Mouse (Mus musculus): Measurements from ENCODE around the gene Fosl2.
A peak's percentile ranks its signal among the peaks of the same experiment; 100 is the strongest.

Gene Fosl2

DNA sequence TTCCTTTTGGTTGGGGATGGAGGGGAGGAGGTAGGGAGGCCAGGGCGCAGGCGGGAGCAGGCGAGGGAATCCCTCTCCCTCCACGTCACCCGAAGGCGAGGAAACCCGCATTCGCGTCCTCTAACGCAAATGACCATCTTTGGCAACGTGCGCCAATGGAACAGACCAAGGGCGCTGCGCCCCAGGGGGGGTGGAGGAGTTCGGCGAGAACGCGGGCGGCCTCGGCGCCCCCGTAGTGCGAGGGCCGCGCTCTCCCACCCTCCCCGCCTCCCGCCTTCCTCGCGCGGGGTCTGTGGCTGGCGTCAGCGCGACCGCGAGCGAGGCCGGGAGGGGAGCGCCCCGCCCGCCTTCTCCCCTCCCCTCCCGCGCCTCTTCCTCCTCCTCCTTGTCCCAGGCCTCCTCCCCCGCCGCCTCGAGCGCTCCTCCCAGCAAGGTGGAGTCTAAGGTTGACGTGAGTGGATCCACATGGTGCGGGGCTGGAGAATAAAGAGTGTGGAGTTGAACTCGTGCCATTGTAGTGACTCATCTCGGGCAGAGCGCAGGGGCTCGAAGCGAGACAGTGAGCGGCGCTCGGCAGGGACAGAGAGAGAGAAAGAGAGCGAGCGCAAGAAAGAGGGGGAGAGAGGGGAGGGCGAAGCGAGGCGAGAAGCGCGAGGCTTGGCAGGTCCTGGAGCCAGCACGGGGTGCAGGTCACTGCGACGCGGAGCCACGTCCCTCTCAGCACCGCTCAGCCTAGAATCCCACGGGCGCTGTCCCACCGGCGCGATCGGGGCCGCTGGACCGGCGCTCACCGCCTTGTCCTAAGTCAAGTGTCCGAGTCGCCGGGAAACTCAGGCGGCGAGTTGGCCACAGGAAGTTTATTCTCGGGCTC lies at the start of gene Fosl2:
Gene Fosl2 (plus strand): TSS at position 466 of the 871 bp plus-strand sequence.
- TF ChIP-seq NANOG (IDR thresholded peaks at IDR 0.05; ENCODE audit: borderline replicate concordance, low read length), result no peak
- no peak for TF ChIP-seq CTCF (conservative IDR thresholded peaks at IDR 0.05; ENCODE audit: low read length)
- TF ChIP-seq POU5F1 (IDR thresholded peaks at IDR 0.05; ENCODE audit: borderline replicate concordance, low read length), result no peak
- H3K36me3 ChIP-seq (ENCODE audit: insufficient read depth, low read length), result no peaks in the 10 kb centered on the region
- no peaks in the 10 kb centered on the region for H3K9me3 ChIP-seq (ENCODE audit: low read length)
- peaks cover 73% of the 10 kb centered on the region for H3K27me3 ChIP-seq (ENCODE audit: insufficient read depth, low read length)
- H3K4me3 ChIP-seq (replicated peaks; ENCODE audit: low read length), result peak within 1 kb of the TSS; percentile 91
- peaks cover 37% of the 10 kb centered on the region for H3K4me1 ChIP-seq (replicated peaks; ENCODE audit: low read depth, low read length)

DNA sequence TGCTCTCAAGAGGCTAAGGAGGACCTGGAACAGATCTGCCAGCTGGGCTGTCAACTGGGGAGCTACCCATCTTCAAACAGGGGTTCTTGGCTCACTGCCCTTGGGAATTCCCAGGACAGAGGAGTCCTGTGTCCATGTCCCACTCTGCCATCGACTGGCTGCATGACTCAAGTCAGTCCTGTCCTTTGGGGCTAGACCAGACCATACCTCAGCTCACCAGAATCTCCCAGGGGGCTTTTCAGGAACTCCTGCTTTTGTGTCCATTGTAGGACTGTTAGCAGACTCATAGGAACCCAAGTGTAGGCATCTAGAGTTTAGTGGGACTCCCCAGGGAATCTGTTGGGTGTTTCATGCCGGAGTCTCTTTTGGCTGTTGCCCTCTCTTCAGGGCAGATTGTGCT lies 49.6 kb upstream of the Fosl2 start:
- H3K27me3 ChIP-seq (ENCODE audit: insufficient read depth, low read length), result no peaks in the 10 kb centered on the region
- no peaks in the 10 kb centered on the region for H3K4me1 ChIP-seq (replicated peaks; ENCODE audit: low read depth, low read length)
- no peak for TF ChIP-seq CTCF (conservative IDR thresholded peaks at IDR 0.05; ENCODE audit: low read length)
- no peaks in the 10 kb centered on the region; the same call in 1 of the 2 replicates for H3K9me3 ChIP-seq (ENCODE audit: low read length)
- H3K4me3 ChIP-seq (replicated peaks; ENCODE audit: low read length), result no peak overlapping the region
- H3K36me3 ChIP-seq (ENCODE audit: insufficient read depth, low read length), result peaks cover 14% of the 10 kb centered on the region

DNA sequence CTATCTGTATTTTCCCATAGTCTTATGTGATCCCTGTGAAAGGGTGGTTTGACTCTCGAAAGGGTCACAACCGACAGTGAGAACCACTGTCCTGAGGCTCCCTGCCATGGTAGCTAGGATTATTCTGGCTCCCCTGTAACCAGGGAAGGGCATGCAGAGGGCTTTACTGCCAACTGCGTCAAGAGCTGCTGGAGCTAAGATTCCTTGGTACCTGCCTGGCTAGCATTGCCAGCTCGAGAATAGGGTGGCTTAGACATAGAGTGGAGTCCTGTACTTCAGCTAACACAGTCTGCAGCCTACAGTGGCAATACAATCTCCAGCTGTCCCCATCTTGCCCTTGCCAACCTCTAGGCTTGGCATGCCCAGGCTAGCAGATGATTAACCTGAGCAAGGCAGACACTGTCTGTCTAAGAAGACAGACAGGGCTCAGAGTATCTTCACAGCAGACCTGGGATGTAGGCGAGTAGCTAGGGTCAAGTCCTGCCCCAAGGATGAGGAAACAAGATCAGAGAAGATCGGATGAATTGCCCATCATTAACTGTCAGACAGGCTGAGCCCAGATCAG lies 49.0 kb upstream of the Fosl2 start:
- TF ChIP-seq POU5F1 (IDR thresholded peaks at IDR 0.05; ENCODE audit: borderline replicate concordance, low read length) (no peak), CTCF (conservative IDR thresholded peaks at IDR 0.05; ENCODE audit: low read length) (no peak), NANOG (IDR thresholded peaks at IDR 0.05; ENCODE audit: borderline replicate concordance, low read length) (no peak)
- no peaks in the 10 kb centered on the region; the same call in 1 of the 2 replicates for H3K9me3 ChIP-seq (ENCODE audit: low read length)
- no peaks in the 10 kb centered on the region for H3K4me1 ChIP-seq (replicated peaks; ENCODE audit: low read depth, low read length)
- peaks cover 14% of the 10 kb centered on the region for H3K36me3 ChIP-seq (ENCODE audit: insufficient read depth, low read length)
- H3K27me3 ChIP-seq (ENCODE audit: insufficient read depth, low read length), result no peaks in the 10 kb centered on the region
- no peak overlapping the region for H3K4me3 ChIP-seq (replicated peaks; ENCODE audit: low read length)

GRCm38 (mm10) chr5:32089481-32089880 lies 46.1 kb upstream of the Fosl2 start:
- Histone ChIP-seq H3K4me3 (replicated peaks; ENCODE audit: low read length) (no peak overlapping the region), H3K36me3 (ENCODE audit: insufficient read depth, low read length) (peaks cover 13% of the 10 kb centered on the region), H3K9me3 (ENCODE audit: low read length) (no peaks in the 10 kb centered on the region; the same call in 1 of the 2 replicates), H3K4me1 (replicated peaks; ENCODE audit: low read depth, low read length) (no peaks in the 10 kb centered on the region), H3K27me3 (ENCODE audit: insufficient read depth, low read length) (no peaks in the 10 kb centered on the region)
- no peak for TF ChIP-seq CTCF (conservative IDR thresholded peaks at IDR 0.05; ENCODE audit: low read length)
- no peak for TF ChIP-seq POU5F1 (IDR thresholded peaks at IDR 0.05; ENCODE audit: borderline replicate concordance, low read length)
- TF ChIP-seq NANOG (IDR thresholded peaks at IDR 0.05; ENCODE audit: borderline replicate concordance, low read length), result no peak

DNA sequence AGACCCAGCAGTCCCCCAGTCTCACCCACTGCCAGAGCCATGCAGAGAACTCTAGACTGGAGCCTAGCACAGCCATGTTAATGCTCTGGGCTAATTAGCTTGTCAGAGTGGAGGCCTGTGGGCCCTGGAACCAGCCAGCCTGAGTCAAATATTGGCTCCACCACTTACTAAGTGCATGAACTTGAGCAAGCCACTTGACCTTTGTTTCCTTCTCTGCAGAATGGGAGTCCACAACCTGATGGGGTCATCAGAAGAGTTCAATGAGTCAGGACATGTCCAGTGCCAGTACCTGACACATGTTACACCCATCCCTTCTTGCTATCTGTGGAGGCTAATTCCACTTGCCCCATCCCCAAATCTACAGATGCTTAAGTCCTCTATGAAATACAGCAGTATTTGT lies 43.3 kb upstream of the Fosl2 start:
- H3K4me3 ChIP-seq (replicated peaks; ENCODE audit: low read length), result no peak overlapping the region
- H3K36me3 ChIP-seq (ENCODE audit: insufficient read depth, low read length), result no peaks in the 10 kb centered on the region
- H3K4me1 ChIP-seq (replicated peaks; ENCODE audit: low read depth, low read length), result no peaks in the 10 kb centered on the region
- H3K9me3 ChIP-seq (ENCODE audit: low read length), result no peaks in the 10 kb centered on the region
- H3K27me3 ChIP-seq (ENCODE audit: insufficient read depth, low read length), result no peaks in the 10 kb centered on the region
- TF ChIP-seq POU5F1 (IDR thresholded peaks at IDR 0.05; ENCODE audit: borderline replicate concordance, low read length), result no peak
- no peak for TF ChIP-seq NANOG (IDR thresholded peaks at IDR 0.05; ENCODE audit: borderline replicate concordance, low read length)
- no peak for TF ChIP-seq CTCF (conservative IDR thresholded peaks at IDR 0.05; ENCODE audit: low read length)

DNA sequence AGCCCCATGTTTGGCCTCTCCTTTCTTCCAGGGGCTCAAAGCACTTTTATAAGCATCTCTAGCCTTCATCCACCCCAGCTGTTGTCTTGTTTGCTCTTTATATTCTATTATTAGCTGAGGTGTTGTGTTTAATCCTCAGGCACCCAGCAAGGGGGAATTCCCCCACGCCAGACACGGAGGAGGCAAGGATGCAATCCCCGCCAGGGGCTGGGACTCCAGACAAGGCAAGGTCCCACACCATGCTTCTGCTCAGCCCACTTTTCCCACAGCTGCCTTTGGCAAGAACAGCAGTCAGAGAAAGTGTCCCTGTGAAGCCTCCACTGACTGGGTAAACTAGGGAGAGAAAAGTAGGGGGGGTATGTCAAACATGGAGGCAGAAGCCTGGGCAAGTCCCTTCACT lies 36.9 kb upstream of the Fosl2 start:
- Histone ChIP-seq H3K4me3 (replicated peaks; ENCODE audit: low read length) (no peak overlapping the region), H3K4me1 (replicated peaks; ENCODE audit: low read depth, low read length) (no peaks in the 10 kb centered on the region), H3K27me3 (ENCODE audit: insufficient read depth, low read length) (peaks cover 19% of the 10 kb centered on the region), H3K9me3 (ENCODE audit: low read length) (no peaks in the 10 kb centered on the region), H3K36me3 (ENCODE audit: insufficient read depth, low read length) (no peaks in the 10 kb centered on the region)
- TF ChIP-seq CTCF (conservative IDR thresholded peaks at IDR 0.05; ENCODE audit: low read length) (no peak), NANOG (IDR thresholded peaks at IDR 0.05; ENCODE audit: borderline replicate concordance, low read length) (no peak), POU5F1 (IDR thresholded peaks at IDR 0.05; ENCODE audit: borderline replicate concordance, low read length) (no peak)

GRCm38 (mm10) chr5:32102484-32102883 lies 33.1 kb upstream of the Fosl2 start:
- no peaks in the 10 kb centered on the region for H3K4me1 ChIP-seq (replicated peaks; ENCODE audit: low read depth, low read length)

DNA sequence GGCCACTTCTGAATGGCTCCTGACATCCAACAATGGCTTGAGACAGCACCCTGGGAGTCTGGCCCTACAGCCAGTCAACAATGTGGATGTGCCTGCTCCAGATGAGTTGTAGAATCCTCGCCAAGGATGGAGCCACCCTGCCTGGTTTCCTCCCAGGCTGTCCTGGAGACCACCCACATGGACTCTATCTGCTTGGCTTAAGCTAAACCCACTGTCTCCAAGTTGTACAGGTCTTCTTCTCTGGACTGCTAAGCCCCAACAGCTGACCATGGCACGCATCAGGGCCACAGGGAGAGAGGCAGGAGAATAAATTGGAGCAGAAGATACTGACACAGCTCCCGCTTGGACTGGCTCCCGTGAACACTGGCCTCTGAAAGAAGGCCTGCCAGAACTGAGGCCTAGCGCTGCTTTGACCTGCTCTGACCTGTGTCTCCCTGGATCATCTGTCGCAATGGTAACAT lies 32.6 kb upstream of the Fosl2 start:
- H3K27me3 ChIP-seq (ENCODE audit: insufficient read depth, low read length), result peaks cover 43% of the 10 kb centered on the region
- TF ChIP-seq CTCF (conservative IDR thresholded peaks at IDR 0.05; ENCODE audit: low read length), result no peak
- no peak for TF ChIP-seq POU5F1 (IDR thresholded peaks at IDR 0.05; ENCODE audit: borderline replicate concordance, low read length)
- no peak for TF ChIP-seq NANOG (IDR thresholded peaks at IDR 0.05; ENCODE audit: borderline replicate concordance, low read length)
- no peaks in the 10 kb centered on the region for H3K36me3 ChIP-seq (ENCODE audit: insufficient read depth, low read length)
- H3K4me1 ChIP-seq (replicated peaks; ENCODE audit: low read depth, low read length), result no peaks in the 10 kb centered on the region
- H3K9me3 ChIP-seq (ENCODE audit: low read length), result no peaks in the 10 kb centered on the region
- no peak overlapping the region for H3K4me3 ChIP-seq (replicated peaks; ENCODE audit: low read length)

More at GRCm38 (mm10) chr5:32102484-32102883, 33.1 kb upstream of the Fosl2 start:
- Histone ChIP-seq H3K27me3 (ENCODE audit: insufficient read depth, low read length) (peaks cover 40% of the 10 kb centered on the region), H3K4me3 (replicated peaks; ENCODE audit: low read length) (no peak overlapping the region), H3K9me3 (ENCODE audit: low read length) (no peaks in the 10 kb centered on the region), H3K36me3 (ENCODE audit: insufficient read depth, low read length) (no peaks in the 10 kb centered on the region)
- no peak for TF ChIP-seq NANOG (IDR thresholded peaks at IDR 0.05; ENCODE audit: borderline replicate concordance, low read length)
- TF ChIP-seq POU5F1 (IDR thresholded peaks at IDR 0.05; ENCODE audit: borderline replicate concordance, low read length), result no peak

Data from E14TG2a.4 (cell line).